Mouse (Mus musculus): ENCODE data around the gene Gm8994. TPM values are rescaled to one million over a fixed set of nuclear protein-coding genes. Genes with fewer than 3 reads are reported as not detected.
"Not testable (repeated sequence)": the region's sequence is repeated elsewhere in the genome, so short reads cannot be mapped to it uniquely, and the experiment has no call there.

The Gm8994 gene
- polyA plus RNA-seq, 1 experiment from 2014 or later, result not detected

- H3K4me1 ChIP-seq; H3K4me3 ChIP-seq; ATAC-seq (replicated peaks); H3K9ac ChIP-seq (replicated peaks); H3K27ac ChIP-seq (replicated peaks); H3K27me3 ChIP-seq; H3K36me3 ChIP-seq; H3K9me3 ChIP-seq; H3K4me2 ChIP-seq (replicated peaks): not testable (repeated sequence)
- 97% methylated on average over 26 of the region's 26 CpGs for WGBS
Observed at GRCm38 (mm10) chr6:136328416-136328815, 1.1 kb downstream of the Gm8994 start.

GRCm38 (mm10) chr6:136340669-136341068 lies 13.3 kb downstream of the Gm8994 start:
- Histone ChIP-seq H3K4me3 (no peak overlapping the region), H3K9ac (replicated peaks) (no peak overlapping the region), H3K4me2 (replicated peaks) (no peak overlapping the region), H3K36me3 (no peaks in the 10 kb centered on the region), H3K9me3 (no peaks in the 10 kb centered on the region), H3K27me3 (no peaks in the 10 kb centered on the region), H3K27ac (replicated peaks) (no peak overlapping the region; the same call in 1 of the 2 replicates), H3K4me1 (peaks cover 3% of the 10 kb centered on the region)
- WGBS, result 86% methylated on average over 5 of the region's 5 CpGs
- no peak for ATAC-seq (replicated peaks)

DNA sequence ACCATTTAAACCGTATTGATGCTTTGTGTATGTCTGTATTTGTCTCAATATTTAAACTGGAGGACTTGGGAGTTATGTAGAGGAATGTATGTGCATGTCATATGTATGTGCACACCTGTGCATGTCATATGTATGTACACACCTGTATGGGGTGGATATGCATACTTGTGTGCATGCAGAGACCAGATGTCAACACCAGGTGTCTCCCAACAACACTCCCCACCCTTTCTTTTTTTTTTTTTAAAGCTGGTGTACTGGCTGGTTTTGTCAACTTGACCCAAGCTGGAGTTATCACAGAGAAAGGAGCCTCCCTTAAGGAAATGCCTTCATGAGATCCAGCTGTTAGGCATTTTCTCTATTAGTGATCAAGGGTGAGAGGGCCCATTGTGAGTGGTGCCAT lies 13.8 kb downstream of the Gm8994 start:
- no peak overlapping the region; the same call in 1 of the 2 replicates for H3K27ac ChIP-seq (replicated peaks)
- ATAC-seq (replicated peaks), result no peak
- H3K9ac ChIP-seq (replicated peaks), result no peak overlapping the region
- no peaks in the 10 kb centered on the region for H3K27me3 ChIP-seq
- H3K36me3 ChIP-seq, result no peaks in the 10 kb centered on the region
- peaks cover 3% of the 10 kb centered on the region for H3K4me1 ChIP-seq
- H3K4me3 ChIP-seq, result no peak overlapping the region
- no peak overlapping the region for H3K4me2 ChIP-seq (replicated peaks)
- 89% methylated on average over 1 of the region's 1 CpGs for WGBS
- H3K9me3 ChIP-seq, result no peaks in the 10 kb centered on the region

DNA sequence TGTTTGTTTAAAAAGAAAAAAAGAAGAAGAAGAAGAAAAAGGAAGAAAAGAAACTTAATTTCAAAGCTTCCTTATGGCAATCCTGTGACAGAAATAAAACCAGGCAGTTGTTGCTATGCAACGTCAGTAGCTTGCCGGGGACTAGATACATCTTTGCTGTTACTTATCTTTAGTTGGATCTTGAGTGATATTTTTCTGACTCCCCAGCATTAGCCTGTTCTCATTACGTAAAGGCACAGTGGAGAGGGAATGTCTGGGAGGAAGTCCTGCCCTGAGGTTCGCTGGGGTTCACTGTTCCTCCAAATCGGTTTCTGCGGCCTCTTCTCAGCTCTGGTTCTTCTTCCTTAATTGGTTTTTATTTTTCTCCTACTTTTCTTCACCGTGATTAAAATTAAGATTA lies 16.5 kb downstream of the Gm8994 start:
- H3K27ac ChIP-seq (replicated peaks), result no peak overlapping the region
- ATAC-seq (replicated peaks), result no peak
- no peaks in the 10 kb centered on the region for H3K27me3 ChIP-seq
- no peaks in the 10 kb centered on the region for H3K36me3 ChIP-seq
- H3K4me1 ChIP-seq, result peaks cover 3% of the 10 kb centered on the region
- 82% methylated on average over 7 of the region's 7 CpGs for WGBS
- H3K4me2 ChIP-seq (replicated peaks), result no peak overlapping the region
- no peak overlapping the region for H3K4me3 ChIP-seq
- no peaks in the 10 kb centered on the region for H3K9me3 ChIP-seq
- no peak overlapping the region for H3K9ac ChIP-seq (replicated peaks)

GRCm38 (mm10) chr6:136345034-136345433 lies 17.7 kb downstream of the Gm8994 start:
- peaks cover 3% of the 10 kb centered on the region for H3K4me1 ChIP-seq
- 95% methylated on average over 6 of the region's 6 CpGs for whole genome bisulfite sequencing
- no peaks in the 10 kb centered on the region for H3K36me3 ChIP-seq

GRCm38 (mm10) chr6:136345641-136346040 lies 18.3 kb downstream of the Gm8994 start:
- no peaks in the 10 kb centered on the region for H3K4me1 ChIP-seq
- 83% methylated on average over 7 of the region's 7 CpGs for WGBS
- ATAC-seq (replicated peaks), result no peak

More at GRCm38 (mm10) chr6:136345034-136345433, 17.7 kb downstream of the Gm8994 start:
- H3K27me3 ChIP-seq, result no peaks in the 10 kb centered on the region
- H3K4me3 ChIP-seq, result no peak overlapping the region
- no peak overlapping the region for H3K27ac ChIP-seq (replicated peaks)
- H3K9me3 ChIP-seq, result no peaks in the 10 kb centered on the region
- no peak overlapping the region for H3K9ac ChIP-seq (replicated peaks)
- no peak for ATAC-seq (replicated peaks)
- H3K4me2 ChIP-seq (replicated peaks), result no peak overlapping the region

GRCm38 (mm10) chr6:136347053-136347452 lies 19.7 kb downstream of the Gm8994 start:
- ATAC-seq (replicated peaks), result no peak
- Histone ChIP-seq H3K4me1 (no peaks in the 10 kb centered on the region), H3K27ac (replicated peaks) (no peak overlapping the region), H3K4me2 (replicated peaks) (no peak overlapping the region), H3K9ac (replicated peaks) (no peak overlapping the region), H3K9me3 (no peaks in the 10 kb centered on the region), H3K36me3 (no peaks in the 10 kb centered on the region), H3K4me3 (no peak overlapping the region), H3K27me3 (no peaks in the 10 kb centered on the region)
- WGBS, result 48% methylated on average over 5 of the region's 5 CpGs

More at GRCm38 (mm10) chr6:136345641-136346040, 18.3 kb downstream of the Gm8994 start:
- Histone ChIP-seq H3K4me3 (no peak overlapping the region), H3K9ac (replicated peaks) (no peak overlapping the region), H3K27me3 (no peaks in the 10 kb centered on the region), H3K27ac (replicated peaks) (no peak overlapping the region), H3K4me2 (replicated peaks) (no peak overlapping the region), H3K36me3 (no peaks in the 10 kb centered on the region), H3K9me3 (no peaks in the 10 kb centered on the region)

DNA sequence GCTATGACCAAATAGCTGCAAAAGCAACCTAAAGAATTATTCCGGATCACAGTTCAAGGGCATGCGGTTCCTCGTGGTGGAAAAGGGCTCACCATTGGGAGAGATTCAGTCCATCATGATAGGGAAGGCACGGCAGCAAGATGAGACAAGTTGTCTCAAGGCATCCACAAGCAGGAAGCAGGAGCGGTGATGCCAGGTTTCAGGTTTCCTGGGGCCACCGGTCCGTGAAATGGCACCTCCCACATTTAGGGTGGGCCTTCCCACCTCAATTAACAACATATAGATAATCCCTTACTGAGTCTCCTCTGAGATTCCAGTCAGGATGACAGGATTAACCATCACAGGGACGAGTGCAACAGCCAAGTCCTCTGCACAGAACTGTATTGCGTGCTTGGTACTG lies 20.3 kb downstream of the Gm8994 start:
- no peaks in the 10 kb centered on the region for H3K4me1 ChIP-seq
- H3K9me3 ChIP-seq, result no peaks in the 10 kb centered on the region
- no peaks in the 10 kb centered on the region for H3K27me3 ChIP-seq
- no peaks in the 10 kb centered on the region for H3K36me3 ChIP-seq
- no peak overlapping the region for H3K4me3 ChIP-seq
- ATAC-seq (replicated peaks), result no peak
- no peak overlapping the region for H3K4me2 ChIP-seq (replicated peaks)
- WGBS, result 58% methylated on average over 9 of the region's 9 CpGs
- no peak overlapping the region for H3K9ac ChIP-seq (replicated peaks)
- H3K27ac ChIP-seq (replicated peaks), result no peak overlapping the region

DNA sequence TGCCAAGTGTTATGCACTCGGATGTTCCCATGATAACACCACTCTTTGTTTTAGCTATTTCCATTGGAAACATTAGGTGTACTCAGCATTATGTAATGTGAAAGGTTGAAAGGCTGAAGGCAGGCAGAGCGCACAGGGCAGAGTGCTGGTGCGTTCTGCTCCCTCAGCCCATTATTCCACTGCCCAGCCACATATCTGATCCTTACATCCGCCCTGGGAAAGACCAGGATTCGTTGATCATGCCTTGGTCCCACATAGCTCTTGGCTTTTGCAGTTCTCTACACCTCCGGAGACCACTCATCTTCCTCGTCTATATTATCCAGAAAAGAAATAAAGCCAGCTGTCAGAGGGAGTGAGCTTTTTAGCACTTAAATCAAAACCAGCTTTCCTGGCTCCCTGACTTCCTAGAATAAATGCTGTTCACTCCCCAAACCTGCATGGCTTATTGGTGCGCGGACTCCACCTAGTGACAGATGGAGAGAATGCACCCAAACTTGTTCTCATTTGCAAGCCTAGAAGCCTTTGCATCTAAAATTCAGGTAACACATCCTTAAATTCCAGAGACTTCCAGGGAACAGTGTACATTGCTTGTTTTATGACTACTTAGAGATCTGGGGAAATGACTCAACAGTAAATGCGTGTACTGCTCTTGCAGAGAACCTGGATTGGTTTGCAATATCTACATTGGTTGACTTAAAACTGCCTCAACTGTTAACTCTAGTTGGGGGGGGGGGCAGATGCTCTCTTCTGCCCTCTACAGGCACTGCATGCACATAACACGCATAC lies 26.3 kb downstream of the Gm8994 start:
- no peak overlapping the region for H3K4me2 ChIP-seq (replicated peaks)
- no peaks in the 10 kb centered on the region for H3K27me3 ChIP-seq
- no peak overlapping the region for H3K4me3 ChIP-seq
- H3K9me3 ChIP-seq, result no peaks in the 10 kb centered on the region
- H3K27ac ChIP-seq (replicated peaks), result no peak overlapping the region
- peak; percentile 69; the same call in 1 of the 2 replicates for ATAC-seq (replicated peaks)
- H3K9ac ChIP-seq (replicated peaks), result no peak overlapping the region
- peaks cover 3% of the 10 kb centered on the region; the same call in 1 of the 2 replicates for H3K4me1 ChIP-seq
- H3K36me3 ChIP-seq, result no peaks in the 10 kb centered on the region
- WGBS, result 43% methylated on average over 11 of the region's 11 CpGs

GRCm38 (mm10) chr6:136358471-136358870 lies 31.1 kb downstream of the Gm8994 start:
- H3K4me1 ChIP-seq, result peaks cover under 1% of the 10 kb centered on the region; the same call in 1 of the 2 replicates
- H3K9ac ChIP-seq (replicated peaks), result no peak overlapping the region
- WGBS, result 64% methylated on average over 5 of the region's 5 CpGs
- no peaks in the 10 kb centered on the region for H3K27me3 ChIP-seq
- no peak overlapping the region for H3K4me3 ChIP-seq
- H3K9me3 ChIP-seq, result no peaks in the 10 kb centered on the region
- H3K27ac ChIP-seq (replicated peaks), result no peak overlapping the region
- no peak overlapping the region for H3K4me2 ChIP-seq (replicated peaks)
- no peaks in the 10 kb centered on the region for H3K36me3 ChIP-seq
- no peak for ATAC-seq (replicated peaks)

DNA sequence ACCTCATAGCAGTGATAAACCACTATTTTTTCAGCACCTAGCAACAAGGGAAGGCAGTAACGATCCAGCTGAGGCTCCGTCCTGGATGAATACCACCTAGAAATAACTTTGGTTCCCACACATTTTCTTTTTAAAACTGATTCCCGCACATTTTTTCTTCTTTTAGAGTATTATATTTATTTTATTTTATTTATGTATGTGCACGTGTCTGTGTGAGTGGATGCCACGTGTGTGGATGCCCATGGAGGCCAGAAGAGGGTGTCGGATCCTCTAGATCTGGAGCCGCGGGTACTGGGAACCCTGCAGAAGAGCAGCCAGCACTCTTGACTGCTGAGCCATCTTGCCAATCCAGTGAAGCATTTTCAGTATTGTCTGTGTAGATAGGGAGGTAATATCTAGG lies 36.0 kb downstream of the Gm8994 start:
- Histone ChIP-seq H3K9ac (replicated peaks) (no peak overlapping the region), H3K4me1 (peaks cover 10% of the 10 kb centered on the region; the same call in 1 of the 2 replicates), H3K4me2 (replicated peaks) (no peak overlapping the region), H3K27me3 (no peaks in the 10 kb centered on the region), H3K36me3 (no peaks in the 10 kb centered on the region), H3K27ac (replicated peaks) (no peak overlapping the region), H3K9me3 (no peaks in the 10 kb centered on the region), H3K4me3 (no peak overlapping the region)
- WGBS, result 89% methylated on average over 8 of the region's 8 CpGs
- no peak for ATAC-seq (replicated peaks)

DNA sequence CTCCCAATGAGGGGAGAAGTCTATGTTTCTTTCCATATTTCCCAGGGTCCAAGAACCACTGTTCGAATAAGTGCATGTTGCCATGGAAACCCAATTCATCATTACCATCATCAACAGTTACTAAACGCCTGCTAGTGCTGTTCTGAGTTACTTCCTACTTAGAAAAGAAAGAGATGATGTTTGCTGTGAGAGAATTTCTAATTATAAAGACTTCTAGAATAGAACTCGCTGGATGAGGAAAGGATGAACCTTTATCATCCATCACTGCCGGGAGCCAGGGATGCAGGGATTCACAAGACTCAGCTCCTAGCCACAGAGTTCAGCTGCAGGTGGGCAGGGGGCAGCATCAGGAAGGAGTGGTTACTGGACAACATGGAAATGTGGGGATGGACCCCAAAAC lies 36.7 kb downstream of the Gm8994 start:
- 63% methylated on average over 4 of the region's 4 CpGs for WGBS
- 0 out of 2 replicates have a peak overlapping the region, but pooled peaks have one; percentile 14 for H3K27ac ChIP-seq (replicated peaks)

More for the DNA sequence above, 36.7 kb downstream of the Gm8994 start:
- no peak overlapping the region for H3K4me3 ChIP-seq
- no peak overlapping the region for H3K9ac ChIP-seq (replicated peaks)
- H3K27me3 ChIP-seq, result no peaks in the 10 kb centered on the region
- no peaks in the 10 kb centered on the region for H3K9me3 ChIP-seq
- no peak overlapping the region for H3K4me2 ChIP-seq (replicated peaks)
- H3K4me1 ChIP-seq, result peaks cover 10% of the 10 kb centered on the region; the same call in 1 of the 2 replicates
- H3K36me3 ChIP-seq, result no peaks in the 10 kb centered on the region
- ATAC-seq (replicated peaks), result no peak

Measured in forebrain, embryonic 15.5 days (tissue).